Mouse (Mus musculus) G1E (cell line): ENCODE results near the gene Pcnx.

Experiments used
- CTCF ChIP-seq: IDR thresholded peaks from 2 replicates; pipeline ENCODE4 v1.5.1; 2012; ENCODE audit warnings: low read depth, low read length, inconsistent platforms, mixed read lengths
- GATA2 ChIP-seq: IDR thresholded peaks from 2 replicates; pipeline ENCODE4 v1.6.1; 2012; ENCODE audit warnings: low read depth, low read length, inconsistent platforms, borderline replicate concordance
- POLR2AphosphoS5 ChIP-seq: IDR thresholded peaks from 2 replicates; pipeline ENCODE4 v1.6.1; 2012; ENCODE audit warnings: low read depth, low read length, inconsistent platforms; ENCODE audit not compliant: insufficient replicate concordance
- TAL1 ChIP-seq: conservative IDR thresholded peaks from 2 replicates; pipeline ENCODE4 v1.6.1; 2012; ENCODE audit warnings: low read depth, low read length, inconsistent platforms, mixed read lengths

- no peak for TF ChIP-seq CTCF
- TF ChIP-seq TAL1 = no peak
- TF ChIP-seq POLR2AphosphoS5 = no peak
- TF ChIP-seq GATA2 = no peak
Measured at GRCm38 (mm10) chr12:81852977-81853376, 6.8 kb upstream of the Pcnx start.
